Mouse (Mus musculus) bone marrow macrophage, adult 2 months (primary cell): ENCODE data around the gene Ccdc57.
"Not testable (repeated sequence)": the region's sequence is repeated elsewhere in the genome, so short reads cannot be mapped to it uniquely, and the experiment has no call there.

Experiments used
- CTCF ChIP-seq: IDR thresholded peaks from 2 replicates; pipeline ENCODE4 v1.5.1; 2012; ENCODE audit warnings: low read depth, mild to moderate bottlenecking, low read length, moderate library complexity
- POLR2A ChIP-seq: IDR thresholded peaks from 2 replicates; pipeline ENCODE4 v1.6.1; 2012; ENCODE audit warnings: mild to moderate bottlenecking, low read depth, low read length, borderline replicate concordance

DNA sequence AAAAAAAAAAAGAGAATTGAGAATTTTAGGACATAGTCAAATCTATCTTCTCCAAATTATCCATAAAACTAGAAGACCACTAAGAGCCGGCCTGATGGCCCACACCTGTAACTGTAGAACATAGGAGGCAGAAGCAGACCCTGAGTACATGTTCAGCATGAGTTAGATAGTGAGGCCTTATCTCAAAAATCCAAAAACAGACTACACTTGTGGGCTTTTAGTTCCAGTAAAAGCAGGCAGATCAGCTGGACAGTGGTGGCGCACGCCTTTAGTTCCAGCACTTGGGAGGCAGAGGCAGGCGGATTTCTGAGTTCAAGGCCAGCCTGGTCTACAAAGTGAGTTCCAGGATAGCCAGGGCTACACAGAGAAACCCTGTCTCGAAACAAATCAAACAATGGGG, 99.7 kb downstream of the Ccdc57 start:
- not testable (repeated sequence) for TF ChIP-seq CTCF, POLR2A
